Mouse (Mus musculus) cerebellum, adult 9-11 months (tissue): Measurements from ENCODE around the gene Cnnm2.

Experiments
- DNase-seq: peaks from one replicate; pipeline ENCODE4 v3.0.0; 2022

Cnnm2 gene

DNA sequence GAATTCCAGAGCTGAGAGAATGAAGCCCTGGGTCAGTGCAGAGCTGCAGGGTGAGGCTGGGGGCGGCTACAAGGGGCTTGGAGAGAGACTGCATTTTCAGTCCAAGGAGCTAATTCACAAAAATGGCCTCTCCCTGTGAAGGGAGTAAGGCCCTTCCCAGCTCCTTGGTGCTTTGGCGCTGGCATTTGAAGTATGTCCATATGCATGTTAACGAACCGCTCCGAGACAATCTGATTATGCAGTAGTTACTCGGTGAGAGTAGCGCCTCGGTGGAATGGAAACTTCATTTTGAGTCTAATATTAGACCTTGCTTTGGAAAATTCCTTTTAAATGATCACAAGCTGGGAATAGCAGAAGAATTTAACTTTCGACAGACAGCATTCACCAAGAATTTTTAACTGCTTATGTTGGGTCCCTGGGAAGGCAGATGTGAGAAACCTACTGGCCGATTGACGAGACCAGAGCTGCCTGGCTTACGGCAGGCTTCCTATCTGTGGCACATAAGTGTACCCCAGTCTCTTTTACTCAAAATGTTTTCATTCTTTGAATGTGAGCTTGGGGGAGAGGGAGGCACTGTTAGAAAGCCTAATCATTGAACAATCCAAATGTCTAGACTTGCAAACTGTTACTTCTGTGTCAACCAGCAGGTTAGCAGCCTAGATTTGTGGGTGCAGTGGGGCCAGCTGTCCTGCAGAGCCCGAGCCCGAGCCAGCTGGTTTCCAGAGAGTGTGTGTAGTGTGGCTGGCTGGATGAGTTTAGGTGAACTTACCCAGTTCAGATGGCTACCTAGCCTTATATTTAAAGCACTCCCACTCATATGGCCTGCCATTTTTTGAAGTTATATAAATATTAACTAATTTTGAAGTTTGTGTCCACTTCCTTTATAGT, 87.2 kb downstream of the Cnnm2 start:
- no peak for DNase-seq

DNA sequence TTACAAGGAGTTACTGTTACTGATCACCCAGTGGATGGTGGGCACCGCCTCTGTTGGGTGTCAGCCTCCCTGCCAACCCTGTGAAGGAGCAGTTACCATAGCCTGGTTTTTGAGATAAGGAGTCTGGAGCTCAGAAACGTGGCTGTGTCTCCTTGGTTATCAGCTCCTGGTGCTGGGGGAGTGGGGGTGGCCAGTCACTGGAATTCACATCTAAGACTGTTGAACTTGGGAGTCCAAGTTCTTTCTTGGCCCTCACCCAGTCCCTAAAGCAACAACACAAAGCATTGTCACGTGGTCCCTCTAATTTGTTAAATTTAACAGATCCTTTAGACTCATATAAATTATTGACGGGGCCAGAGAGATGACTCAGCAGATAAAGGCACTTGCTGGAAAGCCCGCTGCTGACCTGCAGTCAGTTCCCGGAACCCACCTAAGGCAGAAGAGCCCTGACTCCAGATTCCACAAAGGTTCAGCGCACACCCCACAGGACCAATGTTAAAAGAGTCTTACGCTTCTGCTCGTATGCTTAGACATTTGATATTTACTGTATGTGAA, 88.1 kb downstream of the Cnnm2 start:
- no peak for DNase-seq

DNA sequence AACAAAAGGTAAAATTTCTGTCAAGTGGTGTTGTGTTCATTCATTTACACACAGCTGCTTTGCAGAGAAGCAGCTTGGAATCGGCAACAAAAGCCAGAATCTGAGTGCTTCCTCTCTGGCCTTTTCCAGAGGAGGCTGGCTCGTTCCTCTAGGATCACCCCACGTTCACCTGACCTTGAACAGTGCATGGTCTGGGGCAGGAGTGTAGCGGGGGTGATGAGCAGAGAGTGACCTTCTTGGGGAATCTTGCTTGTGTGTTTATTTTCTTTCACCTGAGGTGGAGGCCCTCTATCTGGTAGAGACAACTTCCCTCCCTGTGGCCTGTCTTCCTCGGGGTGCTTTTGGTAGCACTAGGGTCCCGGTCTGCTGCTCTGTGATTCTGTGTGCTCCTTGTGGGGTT, 94.8 kb downstream of the Cnnm2 start:
- no peak for DNase-seq

DNA sequence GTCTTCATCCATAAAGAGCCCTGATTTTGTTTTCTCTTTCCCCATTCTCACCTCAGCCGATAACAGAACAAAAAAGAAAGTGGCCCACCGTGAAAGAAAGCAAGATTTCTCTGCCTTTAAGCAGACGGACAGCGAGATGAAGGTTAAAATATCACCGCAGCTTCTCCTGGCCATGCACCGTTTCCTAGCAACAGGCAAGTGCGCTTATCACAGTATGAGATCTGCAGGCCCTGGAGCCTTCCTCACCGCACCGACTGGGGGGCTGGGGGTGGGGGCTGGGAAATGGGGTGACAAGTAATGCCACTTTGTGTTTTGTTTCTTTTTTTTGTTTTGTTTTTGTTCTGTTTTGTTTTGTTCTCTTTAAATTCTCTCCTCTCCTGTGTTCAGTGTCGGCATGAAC, 95.4 kb downstream of the Cnnm2 start:
- DNase-seq, result no peak

DNA sequence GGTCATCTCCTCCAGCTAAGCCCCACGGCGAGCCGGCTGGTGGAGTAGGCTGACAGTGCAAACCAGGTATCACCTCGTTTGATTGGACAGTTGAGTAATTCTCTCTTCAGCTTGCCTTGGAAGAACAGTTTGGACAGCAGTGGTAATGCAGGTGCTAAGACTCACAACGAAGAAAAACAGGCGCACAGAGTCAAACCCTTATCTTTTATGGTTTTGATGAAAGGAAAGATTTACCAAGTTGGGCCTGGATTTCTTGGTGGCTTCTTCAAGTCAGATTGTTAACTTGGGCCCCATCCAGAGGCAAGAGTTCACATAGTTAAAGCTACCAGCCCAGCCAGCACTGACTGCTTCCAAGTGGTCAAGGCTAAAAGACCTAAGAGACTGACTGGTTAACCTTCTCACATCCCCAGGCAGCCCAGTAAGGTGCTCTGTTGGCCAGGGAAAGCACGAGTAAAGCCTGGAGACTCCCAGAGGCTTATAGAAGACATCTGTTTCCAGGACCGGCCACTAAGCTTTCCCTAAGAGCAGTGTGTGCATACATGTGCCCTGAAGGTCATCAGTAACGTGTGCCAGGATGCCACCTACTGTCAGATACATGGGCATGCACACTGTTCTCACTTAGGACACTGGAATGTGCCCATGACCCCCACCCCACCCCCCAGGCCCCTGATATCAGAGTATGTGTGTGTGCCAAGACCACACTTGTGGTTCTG, 96.0 kb downstream of the Cnnm2 start:
- DNase-seq, result no peak

DNA sequence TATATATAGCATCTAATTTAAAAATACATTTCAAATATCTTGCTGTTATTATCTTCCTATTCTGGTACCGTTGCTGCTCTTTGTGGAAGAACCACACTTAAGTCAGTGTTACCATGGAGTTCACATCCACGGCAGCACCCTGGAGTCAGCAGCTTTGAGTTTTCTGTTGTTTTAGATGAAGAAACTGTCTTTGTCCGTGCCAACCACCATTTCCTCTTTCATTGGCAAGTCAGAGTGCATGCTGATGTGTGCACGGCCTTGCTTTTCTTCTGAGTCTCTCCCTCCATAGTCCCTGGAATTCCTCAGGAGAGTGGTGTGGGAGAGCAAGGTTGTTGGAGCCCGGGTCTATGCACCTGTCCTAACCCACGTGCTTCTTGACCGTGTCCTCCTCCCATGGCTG, 96.8 kb downstream of the Cnnm2 start:
- DNase-seq, result no peak

DNA sequence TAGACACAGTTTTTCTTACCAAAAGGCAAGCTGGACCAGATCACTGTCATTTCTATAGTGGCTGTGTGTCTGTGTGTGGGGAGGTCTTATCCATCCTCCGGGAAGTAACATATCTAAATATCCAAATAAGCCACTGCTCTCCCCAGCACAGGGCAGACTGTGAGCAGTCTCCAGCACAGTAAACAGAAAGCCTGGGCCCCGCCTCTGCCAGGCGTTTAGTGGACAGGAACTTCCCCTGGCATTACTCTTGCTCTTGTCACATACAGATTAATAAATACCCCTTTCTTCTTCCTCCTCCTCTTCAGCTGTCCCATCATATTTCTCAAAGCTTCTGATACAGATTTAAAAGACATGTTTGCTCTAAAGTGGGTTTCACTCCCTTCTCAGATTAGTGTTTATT, 101.2 kb downstream of the Cnnm2 start:
- DNase-seq, result no peak

DNA sequence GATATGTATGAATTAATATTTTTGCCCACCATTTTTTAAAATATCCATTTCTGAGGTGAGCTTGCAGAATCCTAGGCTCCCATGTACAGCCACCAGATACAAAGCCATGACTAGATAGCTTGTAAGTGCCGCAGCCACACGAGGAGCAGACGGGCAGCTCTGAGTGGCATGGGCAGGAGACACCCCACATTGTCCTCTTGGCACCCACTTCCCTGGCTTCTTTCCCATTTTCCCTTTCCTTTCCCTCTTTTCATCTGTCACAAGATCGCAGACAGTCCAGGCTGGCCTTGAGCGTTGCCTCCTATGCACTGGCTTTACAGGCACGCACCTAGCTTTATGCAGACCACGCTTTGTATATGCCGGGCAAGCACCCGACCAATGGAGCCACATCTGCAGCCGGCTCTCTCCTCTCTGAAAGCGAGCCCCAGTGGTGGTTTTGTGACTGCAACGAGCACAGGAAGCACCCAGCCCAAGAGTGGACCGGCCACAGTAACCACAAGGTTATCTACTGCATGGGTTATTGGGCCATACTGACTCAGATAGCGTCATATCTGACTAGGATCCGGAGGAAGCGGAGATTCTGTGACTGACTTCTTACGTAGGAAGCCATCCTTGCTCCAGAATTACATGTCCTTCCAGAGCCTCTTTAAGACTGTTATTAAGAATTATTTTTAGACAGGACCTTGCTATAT, 102.0 kb downstream of the Cnnm2 start:
- DNase-seq, result peak; percentile 78

DNA sequence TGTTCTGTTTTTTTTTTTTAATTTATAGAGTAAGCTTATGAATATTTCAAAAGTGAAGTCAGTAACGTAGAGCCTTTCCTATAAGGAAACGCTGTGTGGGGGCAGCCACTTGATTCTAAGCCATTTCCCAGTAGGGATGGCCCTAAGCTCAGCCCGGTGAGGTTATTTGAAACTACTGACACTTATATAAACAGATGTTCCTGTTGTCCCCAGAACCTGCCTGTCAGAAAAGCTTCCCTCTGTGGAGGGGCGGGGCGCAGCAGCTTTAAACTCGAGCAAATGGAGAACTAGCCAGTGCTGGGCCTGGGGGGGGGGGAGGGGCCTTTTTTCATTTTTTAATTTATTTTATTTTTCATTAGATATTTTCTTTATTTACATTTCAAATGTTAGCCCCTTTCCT, 102.7 kb downstream of the Cnnm2 start:
- DNase-seq, result no peak

DNA sequence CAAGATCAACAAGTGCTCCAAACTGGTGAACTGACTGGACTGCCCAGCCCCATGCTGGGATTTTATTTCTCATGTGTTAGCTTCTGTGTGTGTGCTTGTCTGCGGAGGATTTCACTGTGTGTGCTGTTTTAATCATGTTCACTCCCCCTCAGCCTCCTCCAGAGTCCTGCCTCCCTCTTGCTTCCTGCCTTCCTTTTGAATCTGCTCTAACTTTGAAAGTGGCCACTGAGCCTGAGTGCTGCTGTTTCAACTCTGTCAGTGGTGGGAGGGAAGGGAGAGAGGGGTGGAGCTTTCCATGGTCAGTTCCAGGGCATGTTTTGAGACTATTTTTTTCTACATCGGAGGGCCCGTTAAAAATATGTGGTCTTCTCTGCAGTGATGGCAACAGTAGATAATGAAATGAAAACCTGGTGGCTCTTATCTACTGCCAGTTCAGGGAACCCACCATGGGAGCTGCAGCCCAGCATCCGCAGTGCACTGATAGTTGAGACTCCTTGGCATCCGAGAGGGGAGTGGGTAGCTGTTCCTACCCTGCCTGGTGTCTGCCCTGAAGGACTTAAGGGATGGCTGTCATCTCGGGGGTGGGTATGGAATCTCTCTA, 103.4 kb downstream of the Cnnm2 start:
- DNase-seq, result no peak

DNA sequence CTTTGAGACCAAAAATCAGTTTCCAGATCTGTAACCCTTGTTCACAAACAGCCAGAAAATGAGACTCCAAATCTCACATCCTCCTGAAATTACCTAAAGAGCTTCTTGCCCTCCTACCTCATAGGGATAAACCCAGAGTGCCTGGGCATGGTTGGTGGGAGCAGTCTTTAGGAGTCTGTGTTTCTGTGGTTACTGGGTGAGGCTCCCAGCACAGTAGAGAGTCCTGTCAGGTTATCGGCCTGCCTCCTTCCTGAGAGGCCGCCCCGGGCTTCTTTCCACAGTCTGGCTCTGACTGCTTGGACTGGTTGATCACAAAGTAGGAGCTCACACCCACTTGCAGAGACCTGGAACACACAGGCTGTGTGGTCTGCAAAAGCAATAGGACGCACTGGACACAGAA, 104.0 kb downstream of the Cnnm2 start:
- no peak for DNase-seq

DNA sequence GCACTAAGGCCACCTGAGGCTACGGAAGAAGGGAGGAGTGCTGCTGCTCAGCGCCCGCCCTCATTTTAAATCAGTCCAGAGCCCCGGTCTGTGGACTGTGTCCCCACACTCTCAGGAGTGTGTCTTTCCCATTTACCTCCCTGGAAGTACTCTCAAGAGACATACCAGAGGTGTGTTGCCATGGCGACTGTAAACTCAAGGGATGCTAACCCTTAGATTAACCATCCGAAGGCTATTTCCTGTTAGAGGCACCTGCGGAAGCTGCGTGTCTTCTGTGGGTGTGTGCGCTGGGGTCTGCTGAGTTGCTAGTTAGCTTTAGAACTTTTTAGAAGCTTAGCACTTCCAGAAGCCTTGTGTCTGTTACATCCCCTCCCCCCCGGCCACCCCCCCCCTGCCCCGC, 107.7 kb downstream of the Cnnm2 start:
- DNase-seq, result no peak

DNA sequence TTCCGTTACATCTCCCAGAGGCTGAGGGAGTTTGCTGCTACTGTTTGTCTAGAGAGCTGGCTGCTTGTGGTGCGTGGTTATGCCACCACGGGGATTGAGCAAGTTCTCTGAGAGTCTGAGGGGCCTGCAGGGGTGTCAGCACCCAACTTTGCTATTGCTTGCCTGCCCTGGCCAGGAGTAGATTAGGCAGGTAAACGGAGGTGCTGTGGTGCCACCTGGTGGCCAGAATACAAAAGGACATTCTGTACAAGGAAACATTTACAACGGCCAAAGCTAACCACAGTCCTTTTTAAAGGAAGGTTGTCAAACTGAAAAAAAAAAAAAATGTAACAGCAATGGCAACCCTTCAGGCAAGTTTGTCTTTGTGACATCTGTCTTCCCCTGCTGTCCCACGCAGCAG, 108.1 kb downstream of the Cnnm2 start:
- peak; percentile 79 for DNase-seq

DNA sequence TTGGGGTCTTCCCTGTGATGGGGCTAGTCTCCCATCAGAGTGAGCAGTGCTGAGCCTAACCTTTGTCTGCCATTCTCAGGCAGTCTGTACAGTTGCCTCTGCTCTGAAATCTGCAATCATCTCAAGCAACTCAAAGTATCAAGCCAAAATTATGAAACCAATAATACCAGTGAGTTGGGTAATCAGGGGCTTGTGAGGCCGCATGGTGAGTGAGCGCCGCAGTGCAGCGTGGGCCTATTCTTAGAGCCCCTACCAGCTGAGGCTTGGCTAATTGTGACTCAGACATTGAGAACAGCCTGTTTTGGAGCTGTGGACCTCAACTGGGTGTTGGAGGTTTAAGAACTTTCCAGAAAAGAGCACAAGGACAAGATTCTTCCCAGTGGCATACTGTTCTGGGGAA, 109.7 kb downstream of the Cnnm2 start:
- no peak for DNase-seq

DNA sequence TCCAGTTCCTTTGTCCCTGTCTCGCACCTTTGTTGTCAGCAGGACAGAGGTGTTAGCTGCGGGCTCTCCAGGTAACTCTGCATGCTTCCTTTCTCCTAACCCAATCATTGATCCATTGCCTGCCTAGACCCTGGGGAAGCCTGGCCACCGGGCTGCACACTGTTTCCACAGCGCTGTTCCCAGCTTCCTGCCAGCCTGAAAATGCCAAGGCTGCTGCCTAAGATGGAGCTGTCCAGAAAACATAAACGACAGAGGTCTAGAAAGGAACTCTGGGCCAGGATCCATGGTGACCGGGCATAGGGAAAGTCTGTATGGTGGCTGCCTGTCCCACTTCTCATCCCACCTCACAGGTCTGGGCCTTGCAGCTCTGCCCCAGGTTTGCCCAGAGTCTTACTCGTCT, 110.3 kb downstream of the Cnnm2 start:
- DNase-seq, result no peak

DNA sequence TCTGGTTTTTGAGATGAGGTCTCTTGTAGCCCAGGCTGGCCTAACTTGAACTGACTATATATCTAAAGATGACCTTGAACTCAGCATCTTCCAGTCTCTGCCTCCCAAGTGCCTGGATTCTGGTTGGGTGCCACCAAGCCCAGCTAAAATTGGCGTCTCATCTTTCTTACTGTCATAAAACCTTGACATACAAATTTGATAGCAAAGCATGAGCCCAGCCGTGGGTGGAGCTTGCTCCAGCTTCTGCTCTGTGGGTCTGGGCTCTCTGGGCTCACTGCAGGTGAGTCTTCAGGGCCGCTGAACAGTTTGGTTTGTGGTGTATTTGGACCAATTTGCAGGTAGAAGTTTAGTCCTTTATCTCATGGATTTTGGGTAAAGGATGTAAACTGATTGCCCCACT, 112.5 kb downstream of the Cnnm2 start:
- no peak for DNase-seq

DNA sequence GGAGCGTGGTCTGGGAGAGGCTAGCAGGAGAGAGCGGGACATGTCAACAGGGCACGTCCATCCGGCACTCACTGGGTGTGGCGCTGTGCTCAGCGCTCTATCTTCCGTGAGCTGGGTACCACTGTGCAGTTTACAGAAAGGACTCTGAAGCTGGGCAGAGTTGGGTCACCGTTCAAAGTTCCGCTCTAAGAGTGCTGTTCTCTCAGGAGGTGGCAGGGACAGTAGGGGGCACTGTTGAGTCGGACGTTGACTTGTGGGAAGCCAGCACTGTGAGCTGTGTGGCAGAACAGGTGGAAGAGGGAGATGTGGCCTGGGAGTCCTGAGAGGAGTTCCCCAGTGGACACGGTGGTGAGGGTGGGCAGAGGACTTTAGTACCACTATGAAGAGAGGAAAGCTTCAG, 114.4 kb downstream of the Cnnm2 start:
- peak; percentile 77 for DNase-seq

DNA sequence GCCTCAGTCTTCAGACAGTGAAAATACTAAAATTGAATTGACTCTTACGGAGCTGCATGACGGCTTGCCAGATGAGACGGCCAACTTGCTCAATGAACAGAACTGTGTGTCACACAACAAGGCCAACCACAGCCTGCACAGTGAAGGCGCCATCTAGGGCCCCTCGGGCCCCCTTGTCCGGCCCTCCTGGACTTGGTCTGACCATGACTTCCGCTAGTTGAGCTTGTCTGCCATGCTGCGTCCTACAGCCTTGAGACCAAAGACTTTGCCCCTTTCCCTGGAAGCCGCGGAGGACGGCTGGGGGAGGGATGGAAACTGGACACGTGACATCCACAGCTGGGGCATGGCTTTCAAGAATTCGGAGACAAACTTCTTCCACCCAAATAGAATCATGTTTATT, 116.5 kb downstream of the Cnnm2 start:
- DNase-seq, result peak; percentile 50

DNA sequence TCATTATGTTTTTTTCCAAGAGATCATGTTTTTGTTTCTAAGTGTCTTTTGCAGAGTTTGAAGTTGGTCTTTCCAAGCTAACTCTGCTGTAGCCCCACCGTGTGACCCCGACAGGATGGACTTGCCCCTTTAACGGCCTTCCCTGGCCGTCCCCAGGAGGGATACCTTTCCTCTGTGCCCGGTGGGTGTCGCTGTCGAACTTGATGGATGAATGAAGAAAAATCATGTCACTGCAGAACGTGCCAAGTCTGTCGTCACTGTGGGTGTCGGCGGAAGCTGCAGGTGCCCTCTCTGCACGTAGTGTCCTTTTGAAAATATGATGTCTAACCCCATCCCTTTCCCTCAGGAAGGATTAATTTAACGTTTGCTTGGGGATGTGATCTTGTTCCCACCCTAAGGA, 117.0 kb downstream of the Cnnm2 start:
- peak; percentile 92 for DNase-seq

DNA sequence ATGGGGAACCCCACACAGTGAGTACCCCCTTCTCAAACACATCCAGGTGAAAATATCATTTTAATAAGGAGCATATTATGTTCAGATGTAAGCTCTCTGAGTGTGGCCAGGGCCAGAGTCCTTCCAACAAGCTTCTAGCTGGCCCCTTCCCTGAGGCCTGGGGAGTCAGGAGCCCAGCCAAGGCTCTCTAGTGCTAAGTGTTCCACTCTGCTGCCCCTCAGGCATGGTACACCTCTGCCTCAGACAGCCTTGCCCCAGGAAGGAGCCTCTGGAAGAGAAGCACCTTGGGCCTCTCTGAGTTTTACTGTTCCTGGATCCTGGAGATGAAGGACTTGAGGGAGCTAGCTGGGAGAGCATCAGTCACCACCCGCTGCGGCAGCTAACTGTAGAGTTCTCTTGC, 118.5 kb downstream of the Cnnm2 start:
- DNase-seq, result no peak

DNA sequence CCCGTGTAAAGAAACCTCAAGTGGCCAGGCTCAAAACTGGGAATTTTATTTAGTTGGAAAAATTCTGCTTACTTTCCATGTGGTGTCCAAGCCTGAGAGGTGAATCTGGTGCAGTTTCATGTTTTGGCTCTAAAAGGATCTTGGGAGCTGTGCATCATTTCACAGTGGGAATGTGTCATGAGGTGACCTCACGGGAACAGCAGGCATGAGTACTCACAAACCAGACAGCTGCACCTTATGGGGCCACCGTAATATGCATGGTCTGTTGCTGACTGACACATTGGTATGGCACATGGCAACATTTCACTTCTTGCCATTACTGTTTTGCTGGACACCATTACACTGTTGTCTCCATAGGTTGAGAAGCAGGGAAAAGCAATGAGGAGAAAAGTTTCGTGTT, 124.0 kb downstream of the Cnnm2 start:
- no peak for DNase-seq

DNA sequence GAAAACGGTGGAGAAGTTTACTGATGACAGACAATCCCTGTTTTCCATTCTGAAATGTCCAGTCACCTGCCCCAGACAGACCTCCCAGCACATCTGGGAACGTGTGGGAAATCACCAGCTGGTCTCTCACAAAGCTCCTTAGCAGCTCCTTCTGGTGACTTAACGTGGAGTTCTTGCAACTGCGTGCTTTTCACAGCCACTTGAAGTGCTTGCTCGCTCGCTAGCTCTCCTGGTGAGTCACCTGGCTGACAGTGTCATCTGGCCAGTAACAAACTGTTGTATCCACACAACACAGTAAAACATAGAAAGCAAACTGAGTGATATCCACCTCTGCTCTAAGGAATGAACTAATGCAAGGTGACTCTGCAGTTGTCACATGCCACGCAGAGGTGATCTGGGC, 125.4 kb downstream of the Cnnm2 start:
- DNase-seq, result no peak
